Mouse (Mus musculus) testis, adult 2 months (tissue): ENCODE results near the gene Bcar3.

ENCODE experiments used
- CTCF ChIP-seq: fragments of 200-500 bp; IDR thresholded peaks from 2 replicates; pipeline ENCODE4 v1.5.1; 2012; ENCODE audit warnings: low read depth, mild to moderate bottlenecking, inconsistent platforms, low read length, moderate library complexity; ENCODE audit not compliant: control insufficient read depth, insufficient read depth, insufficient replicate concordance
- POLR2A ChIP-seq: fragments of 200-500 bp; IDR thresholded peaks from 2 replicates; pipeline ENCODE4 v1.6.1; 2012; ENCODE audit warnings: low read depth, mild to moderate bottlenecking, inconsistent platforms, low read length, moderate library complexity; ENCODE audit not compliant: control insufficient read depth

GRCm38 (mm10) chr3:122509084-122509483 lies 215.1 kb downstream of the Bcar3 start:
- TF ChIP-seq CTCF, result peak; percentile 69; the same call in 1 of the 2 replicates
- no peak for TF ChIP-seq POLR2A
